Mouse (Mus musculus) lung, adult 2 months (tissue): Measurements from ENCODE around the gene Aanat.

Source experiments
- CTCF ChIP-seq: fragments of 200-500 bp; IDR thresholded peaks from 2 replicates; pipeline ENCODE4 v1.5.1; 2011; ENCODE audit warnings: mild to moderate bottlenecking, low read length, control low read depth; ENCODE audit not compliant: insufficient read depth
- POLR2A ChIP-seq: fragments of 200-500 bp; IDR thresholded peaks from 2 replicates; pipeline ENCODE4 v1.6.1; 2011; ENCODE audit warnings: low read depth, mild to moderate bottlenecking, control low read depth, low read length, borderline replicate concordance; ENCODE audit errors: extremely low read depth

- TF ChIP-seq CTCF (no peak), POLR2A (no peak)
Observed at GRCm38 (mm10) chr11:116630171-116630965, 44.1 kb downstream of the Aanat start.
